Mouse (Mus musculus) liver, adult 2 months (tissue): Measurements from ENCODE around the gene Il31.

Source experiments
- CTCF ChIP-seq: fragments of 200-500 bp; IDR thresholded peaks from 2 replicates; pipeline ENCODE4 v1.5.1; 2011; ENCODE audit warnings: low read depth, low read length, control low read depth
- POLR2A ChIP-seq: fragments of 200-500 bp; IDR thresholded peaks from 2 replicates; pipeline ENCODE4 v1.6.1; 2011; ENCODE audit warnings: low read length, control low read depth; ENCODE audit not compliant: insufficient read depth; ENCODE audit errors: extremely low read depth

DNA sequence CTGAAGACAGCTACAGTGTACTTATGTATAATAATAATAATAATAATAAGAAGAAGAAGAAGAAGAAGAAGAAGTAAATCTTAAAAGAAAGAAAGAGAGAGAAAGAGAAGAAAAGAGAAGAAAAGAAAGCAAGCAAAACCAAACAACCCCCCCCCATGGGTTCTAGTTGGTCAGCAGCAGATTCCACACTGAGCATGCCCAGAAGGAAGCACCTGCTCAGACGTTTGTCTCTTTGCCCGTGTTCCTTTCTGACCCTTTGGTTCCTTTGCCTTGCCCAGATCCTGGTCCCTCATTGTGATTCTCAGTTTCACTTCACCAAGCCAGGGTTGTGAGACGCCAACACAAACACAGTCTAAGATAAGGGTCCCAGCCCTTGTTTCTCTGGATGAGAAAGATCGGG is 12.7 kb upstream of the Il31 start:
- TF ChIP-seq CTCF (no peak), POLR2A (no peak)
